Mouse (Mus musculus): Measurements from ENCODE around the gene Ninj2. TPM values are rescaled to one million over a fixed set of nuclear protein-coding genes. Genes with fewer than 3 reads are reported as not detected.
A peak's percentile ranks its signal among the peaks of the same experiment; 100 is the strongest.

Gene Ninj2
- polyA plus RNA-seq, 1 experiment from 2014 or later = 0.16 TPM

DNA sequence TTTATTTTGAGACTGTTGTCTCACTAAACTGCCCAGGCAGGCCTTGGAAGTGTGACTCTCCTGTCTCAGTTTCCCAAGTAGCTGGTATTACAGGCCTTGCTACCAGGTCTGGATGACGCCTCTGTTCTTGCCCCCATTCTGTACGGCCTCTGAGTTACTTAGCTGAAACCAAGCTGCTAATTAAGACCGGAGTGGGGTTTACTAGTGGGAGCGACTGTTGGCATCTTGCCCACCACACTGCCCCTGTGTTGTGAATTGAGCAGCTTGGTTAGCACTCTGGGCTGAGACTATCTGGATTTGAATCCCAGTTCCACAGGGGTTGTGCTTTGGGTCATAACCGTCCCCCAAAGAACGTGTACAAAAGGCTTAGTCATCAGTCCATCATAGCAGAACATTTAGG is 64.3 kb downstream of the Ninj2 start:
- WGBS = 70% methylated on average over 6 of the region's 6 CpGs
- H3K4me2 ChIP-seq (ENCODE audit: low read depth, low read length) = no peak overlapping the region
- H3K27ac ChIP-seq (ENCODE audit: low read length) = no peak overlapping the region
- no peak for ATAC-seq
- no peaks in the 10 kb centered on the region for H3K9me3 ChIP-seq (ENCODE audit: control insufficient read depth, low read length)
- no peaks in the 10 kb centered on the region for H3K27me3 ChIP-seq (replicated peaks; ENCODE audit: control insufficient read depth, insufficient read depth, low read length)
- no peaks in the 10 kb centered on the region for H3K4me1 ChIP-seq (ENCODE audit: control insufficient read depth, insufficient read depth, low read length)
- H3K9ac ChIP-seq (ENCODE audit: low read depth, low read length) = no peak overlapping the region
- no peaks in the 10 kb centered on the region for H3K36me3 ChIP-seq (ENCODE audit: control insufficient read depth, insufficient read depth, low read length)
- H3K4me3 ChIP-seq (ENCODE audit: low read length) = no peak overlapping the region

DNA sequence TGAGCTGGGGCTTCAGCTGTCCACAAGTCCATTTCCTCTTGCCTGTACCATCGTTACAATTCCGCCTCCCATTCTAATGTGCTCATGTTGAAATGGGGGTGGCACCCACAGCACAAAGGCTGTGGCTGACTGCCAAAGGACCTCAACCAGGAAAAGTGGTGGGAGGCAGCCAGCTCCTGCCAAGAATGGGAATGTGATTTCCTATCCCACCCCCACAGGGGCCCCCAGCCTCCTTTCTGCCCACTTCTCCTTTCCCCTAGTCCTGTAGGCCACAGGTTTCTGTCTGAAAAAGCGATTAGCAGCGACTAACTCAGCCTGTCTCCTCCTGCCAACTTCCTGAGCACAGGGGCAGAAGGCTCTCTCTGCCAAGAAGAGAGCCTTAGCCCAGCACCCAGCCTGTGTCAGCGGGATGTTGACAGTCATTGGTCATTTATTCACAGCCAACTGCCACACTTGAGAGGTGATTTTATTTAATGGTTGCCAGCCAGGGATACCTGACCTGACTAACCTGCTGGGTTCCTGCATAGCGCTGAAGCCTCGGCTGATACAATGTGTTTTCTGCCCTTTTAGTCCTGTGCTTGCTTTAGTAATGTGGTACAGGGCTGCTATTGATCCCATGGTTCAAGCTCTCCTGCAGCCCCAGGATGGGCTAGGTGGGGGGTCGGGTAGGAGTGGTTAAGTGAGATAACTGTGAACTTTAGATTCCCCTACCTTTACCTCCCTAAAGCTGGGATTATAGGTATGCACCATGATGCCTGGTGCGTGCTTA is 66.2 kb downstream of the Ninj2 start:
- ATAC-seq = peak; percentile 36; the same call in 1 of the 2 replicates
- Histone ChIP-seq H3K9ac (ENCODE audit: low read depth, low read length) (no peak overlapping the region), H3K9me3 (ENCODE audit: control insufficient read depth, low read length) (no peaks in the 10 kb centered on the region)

DNA sequence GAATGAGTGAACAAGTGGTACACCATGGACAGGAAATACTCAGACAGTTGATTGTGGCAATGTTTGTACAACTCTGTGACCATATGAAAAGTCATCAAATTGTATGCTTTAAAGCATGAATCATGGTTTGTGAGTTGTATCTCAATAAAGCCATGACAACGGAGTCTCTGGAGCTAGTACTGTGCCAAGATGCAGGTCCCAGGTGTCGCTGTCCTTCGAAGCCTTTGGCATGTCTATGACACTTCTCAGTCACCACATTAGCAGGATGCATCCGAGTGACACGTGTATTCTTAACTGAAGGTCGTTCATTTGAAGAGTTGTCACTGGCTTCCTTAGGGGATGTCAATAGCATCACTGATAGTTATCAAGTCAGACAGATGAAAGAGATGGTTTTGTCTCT is 69.8 kb downstream of the Ninj2 start:
- no peaks in the 10 kb centered on the region for H3K4me1 ChIP-seq (ENCODE audit: control insufficient read depth, insufficient read depth, low read length)
- no peaks in the 10 kb centered on the region for H3K27me3 ChIP-seq (replicated peaks; ENCODE audit: control insufficient read depth, insufficient read depth, low read length)
- H3K4me3 ChIP-seq (ENCODE audit: low read length) = no peak overlapping the region
- H3K27ac ChIP-seq (ENCODE audit: low read length) = no peak overlapping the region
- no peaks in the 10 kb centered on the region for H3K9me3 ChIP-seq (ENCODE audit: control insufficient read depth, low read length)
- ATAC-seq = no peak
- no peaks in the 10 kb centered on the region for H3K36me3 ChIP-seq (ENCODE audit: control insufficient read depth, insufficient read depth, low read length)
- H3K9ac ChIP-seq (ENCODE audit: low read depth, low read length) = no peak overlapping the region
- WGBS = 81% methylated on average over 6 of the region's 6 CpGs
- H3K4me2 ChIP-seq (ENCODE audit: low read depth, low read length) = no peak overlapping the region

More for the DNA sequence above, 66.2 kb downstream of the Ninj2 start:
- Histone ChIP-seq H3K4me2 (ENCODE audit: low read depth, low read length) (no peak overlapping the region), H3K4me1 (ENCODE audit: control insufficient read depth, insufficient read depth, low read length) (no peaks in the 10 kb centered on the region), H3K36me3 (ENCODE audit: control insufficient read depth, insufficient read depth, low read length) (no peaks in the 10 kb centered on the region), H3K27me3 (replicated peaks; ENCODE audit: control insufficient read depth, insufficient read depth, low read length) (no peaks in the 10 kb centered on the region), H3K27ac (ENCODE audit: low read length) (0 out of 2 replicates have a peak overlapping the region, but pooled peaks have one; percentile 16), H3K4me3 (ENCODE audit: low read length) (no peak overlapping the region)
- WGBS = 51% methylated on average over 9 of the region's 9 CpGs

DNA sequence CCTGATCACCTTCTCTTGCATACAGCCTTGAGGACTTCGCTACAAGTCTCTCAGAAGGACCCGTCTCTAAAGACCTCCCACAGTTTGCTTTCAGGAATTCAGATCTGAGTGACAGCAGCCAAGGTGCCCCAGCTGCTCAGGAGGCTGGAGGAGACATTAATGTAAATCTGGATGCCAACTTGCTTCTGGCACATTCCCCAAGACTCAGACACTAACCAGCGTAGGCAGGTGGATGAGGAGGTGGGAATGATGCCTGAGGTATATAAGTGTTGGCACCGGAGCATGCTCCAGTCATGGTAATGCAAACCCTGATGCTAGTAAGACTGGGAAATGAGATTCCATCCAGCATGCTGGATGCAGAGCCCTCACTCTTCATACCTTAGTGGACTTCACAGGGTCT is 71.6 kb downstream of the Ninj2 start:
- Histone ChIP-seq H3K36me3 (ENCODE audit: control insufficient read depth, insufficient read depth, low read length) (no peaks in the 10 kb centered on the region), H3K4me3 (ENCODE audit: low read length) (no peak overlapping the region), H3K4me2 (ENCODE audit: low read depth, low read length) (no peak overlapping the region), H3K9me3 (ENCODE audit: control insufficient read depth, low read length) (no peaks in the 10 kb centered on the region), H3K27ac (ENCODE audit: low read length) (no peak overlapping the region), H3K9ac (ENCODE audit: low read depth, low read length) (no peak overlapping the region), H3K4me1 (ENCODE audit: control insufficient read depth, insufficient read depth, low read length) (no peaks in the 10 kb centered on the region), H3K27me3 (replicated peaks; ENCODE audit: control insufficient read depth, insufficient read depth, low read length) (no peaks in the 10 kb centered on the region)
- WGBS = 82% methylated on average over 4 of the region's 4 CpGs
- no peak for ATAC-seq

DNA sequence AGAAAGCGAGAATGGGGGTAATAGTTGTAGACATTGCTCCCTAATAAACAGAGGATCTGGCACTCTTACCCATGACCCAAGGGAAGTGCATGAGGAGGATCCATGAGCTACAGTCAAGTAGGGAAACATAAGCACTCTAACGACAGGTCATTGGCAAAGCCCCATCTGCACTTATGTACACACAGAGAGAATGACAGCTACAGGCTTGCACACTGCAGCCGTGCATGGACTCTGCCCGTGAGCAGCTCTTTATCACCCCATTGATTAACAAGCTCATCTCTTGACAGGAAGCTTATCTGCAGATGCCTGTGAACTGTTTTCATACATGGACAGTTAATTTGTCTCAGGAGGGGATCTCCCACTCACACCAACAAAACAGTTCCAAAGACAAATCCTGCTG is 74.4 kb downstream of the Ninj2 start:
- Histone ChIP-seq H3K9ac (ENCODE audit: low read depth, low read length) (no peak overlapping the region), H3K4me1 (ENCODE audit: control insufficient read depth, insufficient read depth, low read length) (no peaks in the 10 kb centered on the region)
- WGBS = 38% methylated on average over 4 of the region's 4 CpGs

DNA sequence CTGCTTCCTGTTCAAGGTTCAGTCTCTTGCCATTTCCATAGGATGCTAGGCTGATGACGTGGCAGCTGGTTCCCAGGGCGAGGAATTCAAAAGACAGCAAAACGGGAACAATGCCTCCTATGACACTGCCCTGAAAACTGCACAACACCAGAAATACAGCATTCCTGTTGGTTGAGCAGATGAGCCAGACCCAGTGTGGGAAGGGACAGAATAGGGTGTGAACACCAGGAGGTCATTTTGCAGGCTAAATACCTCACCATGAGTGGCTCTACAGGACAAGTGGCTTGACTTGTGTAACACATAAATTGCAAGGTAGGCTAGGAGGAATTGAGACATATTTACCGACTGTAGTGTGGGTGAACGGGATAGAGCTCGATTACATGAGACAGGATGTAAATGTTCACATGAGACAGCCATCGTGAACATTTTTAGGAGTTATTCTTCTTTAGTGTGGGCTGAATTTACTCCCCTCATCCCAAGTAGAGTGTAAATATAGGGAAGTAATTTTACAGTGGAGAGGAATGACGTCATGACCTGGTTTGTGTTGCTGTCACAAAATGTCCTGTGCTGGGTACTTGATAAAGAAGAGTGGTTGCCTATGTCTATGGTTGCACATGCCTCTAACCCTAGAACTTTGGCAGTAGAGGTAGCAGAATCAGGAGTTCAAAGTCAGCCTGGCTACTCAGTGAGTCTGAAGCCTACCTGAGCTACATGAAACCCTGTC is 79.3 kb downstream of the Ninj2 start:
- WGBS = 84% methylated on average over 8 of the region's 8 CpGs
- Histone ChIP-seq H3K27ac (ENCODE audit: low read length) (no peak overlapping the region), H3K36me3 (ENCODE audit: control insufficient read depth, insufficient read depth, low read length) (no peaks in the 10 kb centered on the region), H3K27me3 (replicated peaks; ENCODE audit: control insufficient read depth, insufficient read depth, low read length) (no peaks in the 10 kb centered on the region), H3K4me3 (ENCODE audit: low read length) (no peak overlapping the region), H3K4me1 (ENCODE audit: control insufficient read depth, insufficient read depth, low read length) (peaks cover 12% of the 10 kb centered on the region; the same call in 1 of the 2 replicates), H3K9ac (ENCODE audit: low read depth, low read length) (no peak overlapping the region), H3K4me2 (ENCODE audit: low read depth, low read length) (no peak overlapping the region), H3K9me3 (ENCODE audit: control insufficient read depth, low read length) (no peaks in the 10 kb centered on the region)
- no peak for ATAC-seq

More for the DNA sequence above, 74.4 kb downstream of the Ninj2 start:
- Histone ChIP-seq H3K36me3 (ENCODE audit: control insufficient read depth, insufficient read depth, low read length) (no peaks in the 10 kb centered on the region), H3K4me3 (ENCODE audit: low read length) (no peak overlapping the region), H3K4me2 (ENCODE audit: low read depth, low read length) (no peak overlapping the region), H3K27me3 (replicated peaks; ENCODE audit: control insufficient read depth, insufficient read depth, low read length) (no peaks in the 10 kb centered on the region), H3K9me3 (ENCODE audit: control insufficient read depth, low read length) (no peaks in the 10 kb centered on the region), H3K27ac (ENCODE audit: low read length) (no peak overlapping the region)
- 0 out of 2 replicates have a peak, but pooled peaks have one; percentile 44 for ATAC-seq

DNA sequence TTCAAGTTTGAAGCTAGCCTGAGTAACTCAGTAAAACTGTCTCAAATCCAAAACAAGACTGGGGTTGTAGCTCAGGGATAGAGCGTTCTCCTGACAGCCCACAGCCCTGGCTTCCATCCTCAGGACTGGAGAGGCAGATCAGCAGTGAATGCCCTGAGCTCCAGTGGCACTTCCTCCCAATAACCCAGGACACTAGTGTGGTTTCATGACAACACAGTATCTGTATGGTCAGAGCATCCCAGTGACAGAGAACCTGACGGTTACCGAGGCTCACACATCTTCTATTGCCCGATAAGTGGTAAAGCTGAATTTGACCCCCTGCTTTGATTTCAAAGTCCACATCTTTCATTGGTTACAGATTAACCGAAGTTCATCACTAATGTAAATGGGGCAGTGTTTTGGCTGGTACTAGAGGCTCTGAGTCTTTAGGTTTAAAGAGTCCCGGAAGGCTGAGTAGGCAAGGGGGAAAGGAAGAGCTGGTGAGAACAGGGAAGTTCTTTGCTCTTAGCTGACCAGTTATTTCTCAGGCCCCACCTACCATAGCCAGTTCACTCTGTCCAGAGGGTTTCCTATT is 81.0 kb downstream of the Ninj2 start:
- ATAC-seq = peak; percentile 61
- 0 out of 2 replicates have a peak overlapping the region, but pooled peaks have one; percentile 8 for H3K27ac ChIP-seq (ENCODE audit: low read length)
- WGBS = 66% methylated on average over 6 of the region's 6 CpGs
- no peaks in the 10 kb centered on the region for H3K27me3 ChIP-seq (replicated peaks; ENCODE audit: control insufficient read depth, insufficient read depth, low read length)
- H3K4me2 ChIP-seq (ENCODE audit: low read depth, low read length) = 0 out of 2 replicates have a peak overlapping the region, but pooled peaks have one; percentile 14
- H3K4me3 ChIP-seq (ENCODE audit: low read length) = no peak overlapping the region
- H3K9ac ChIP-seq (ENCODE audit: low read depth, low read length) = 0 out of 2 replicates have a peak overlapping the region, but pooled peaks have one; percentile 21
- H3K36me3 ChIP-seq (ENCODE audit: control insufficient read depth, insufficient read depth, low read length) = no peaks in the 10 kb centered on the region
- H3K9me3 ChIP-seq (ENCODE audit: control insufficient read depth, low read length) = no peaks in the 10 kb centered on the region
- peaks cover 12% of the 10 kb centered on the region; the same call in 1 of the 2 replicates for H3K4me1 ChIP-seq (ENCODE audit: control insufficient read depth, insufficient read depth, low read length)

DNA sequence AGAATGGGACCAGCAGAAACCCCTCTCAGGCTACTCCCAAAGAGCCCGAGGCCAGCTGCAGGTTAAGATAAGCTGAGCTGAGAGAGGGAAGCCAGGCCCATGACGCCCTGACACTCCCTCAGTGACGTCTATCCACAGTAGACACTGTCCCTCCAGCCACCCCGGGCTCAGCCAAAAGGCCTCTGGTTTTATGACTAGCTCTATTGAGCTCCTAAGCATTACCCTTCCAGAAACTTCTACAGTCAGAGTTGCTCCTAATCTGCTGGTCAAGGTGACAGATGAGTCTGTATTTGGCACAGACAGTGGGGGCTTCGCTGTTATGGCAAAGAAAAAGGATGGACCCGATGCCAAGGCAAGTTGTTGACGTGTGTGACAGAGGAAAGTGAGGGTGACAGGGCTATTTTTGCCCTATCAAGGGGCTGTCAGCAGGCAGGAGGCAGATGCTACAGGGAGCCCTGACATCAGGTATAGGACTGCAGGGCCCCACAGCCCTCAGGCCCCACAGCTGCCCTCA is 81.5 kb downstream of the Ninj2 start:
- 0 out of 2 replicates have a peak overlapping the region, but pooled peaks have one; percentile 14 for H3K4me2 ChIP-seq (ENCODE audit: low read depth, low read length)
- H3K4me3 ChIP-seq (ENCODE audit: low read length) = no peak overlapping the region
- WGBS = 54% methylated on average over 7 of the region's 7 CpGs
- H3K9me3 ChIP-seq (ENCODE audit: control insufficient read depth, low read length) = no peaks in the 10 kb centered on the region
- no peaks in the 10 kb centered on the region for H3K36me3 ChIP-seq (ENCODE audit: control insufficient read depth, insufficient read depth, low read length)
- no peaks in the 10 kb centered on the region for H3K27me3 ChIP-seq (replicated peaks; ENCODE audit: control insufficient read depth, insufficient read depth, low read length)
- ATAC-seq = peak; percentile 95
- peaks cover 12% of the 10 kb centered on the region; the same call in 1 of the 2 replicates for H3K4me1 ChIP-seq (ENCODE audit: control insufficient read depth, insufficient read depth, low read length)
- H3K27ac ChIP-seq (ENCODE audit: low read length) = peak overlapping the region; percentile 8; the same call in 1 of the 2 replicates
- 0 out of 2 replicates have a peak overlapping the region, but pooled peaks have one; percentile 21 for H3K9ac ChIP-seq (ENCODE audit: low read depth, low read length)

DNA sequence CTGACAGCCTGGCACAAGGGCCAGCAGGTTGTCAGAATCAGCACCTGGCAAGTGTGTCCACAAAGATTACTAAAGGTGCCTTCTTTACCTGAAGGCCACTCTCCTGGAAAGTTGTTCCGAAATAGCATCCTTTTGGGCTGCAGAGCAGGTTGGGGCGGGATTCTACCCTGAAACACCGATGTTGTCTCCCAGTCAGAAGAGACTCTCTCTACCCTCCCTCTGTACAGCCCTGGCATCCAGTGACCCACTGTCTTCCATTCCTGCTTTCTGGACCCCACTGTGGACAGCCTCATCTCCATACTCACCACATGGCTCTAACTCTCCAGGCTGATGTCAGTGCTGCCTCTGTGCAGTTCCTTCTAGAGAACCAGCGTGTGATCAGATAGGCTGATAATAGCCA is 82.5 kb downstream of the Ninj2 start:
- Histone ChIP-seq H3K4me1 (ENCODE audit: control insufficient read depth, insufficient read depth, low read length) (peaks cover 12% of the 10 kb centered on the region; the same call in 1 of the 2 replicates), H3K9me3 (ENCODE audit: control insufficient read depth, low read length) (no peaks in the 10 kb centered on the region), H3K4me3 (ENCODE audit: low read length) (no peak overlapping the region), H3K4me2 (ENCODE audit: low read depth, low read length) (no peak overlapping the region), H3K9ac (ENCODE audit: low read depth, low read length) (no peak overlapping the region), H3K36me3 (ENCODE audit: control insufficient read depth, insufficient read depth, low read length) (no peaks in the 10 kb centered on the region), H3K27ac (ENCODE audit: low read length) (no peak overlapping the region), H3K27me3 (replicated peaks; ENCODE audit: control insufficient read depth, insufficient read depth, low read length) (no peaks in the 10 kb centered on the region)
- 96% methylated on average over 4 of the region's 4 CpGs for WGBS
- ATAC-seq = no peak
